Mouse (Mus musculus) kidney, adult 2 months (tissue): ENCODE measurements around the gene Atxn1.

ENCODE experiments used
- CTCF ChIP-seq: fragments of 200-500 bp; conservative IDR thresholded peaks from 2 replicates; pipeline ENCODE4 v1.5.1; 2011; ENCODE audit warnings: low read depth, mild to moderate bottlenecking, control low read depth, low read length, moderate library complexity, mixed read lengths; ENCODE audit not compliant: insufficient read depth, insufficient read length
- POLR2A ChIP-seq: fragments of 200-500 bp; IDR thresholded peaks from one replicate; pipeline ENCODE4 v1.6.1; 2011; ENCODE audit warnings: low read depth, low read length, control low read depth

DNA sequence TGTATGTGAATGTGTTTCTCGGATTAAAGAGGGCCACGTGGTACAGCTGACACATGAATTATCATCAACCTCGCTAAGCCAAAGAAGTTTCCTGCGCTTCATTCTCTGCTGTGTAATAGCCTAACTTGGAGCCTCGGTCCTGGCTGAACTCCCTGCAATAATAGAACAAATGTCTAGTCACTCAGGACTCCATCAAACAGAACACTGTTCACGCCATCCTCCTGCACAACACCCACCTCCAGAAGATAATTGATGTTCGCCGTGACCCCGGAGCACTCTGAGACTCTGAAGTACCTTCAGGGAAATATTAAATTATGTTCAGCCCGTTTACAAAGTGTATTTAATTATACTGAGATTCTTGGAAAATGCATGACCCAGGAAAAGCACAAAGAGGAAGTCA is 70.0 kb downstream of the Atxn1 start:
- TF ChIP-seq CTCF (no peak), POLR2A (no peak)
